Mouse (Mus musculus): ENCODE measurements at regions not wholly inside any gene's neighbourhood (a gene's known extent, or its start where the extent isn't known, plus 50 kb on each side); places are given as distances from the start of the nearest gene placed in this dataset.

- no peak for TF ChIP-seq CTCF (IDR thresholded peaks at IDR 0.05; ENCODE audit: extremely low read depth, insufficient read length, insufficient replicate concordance, low read depth, low read length)
- TF ChIP-seq POLR2A (IDR thresholded peaks at IDR 0.05; ENCODE audit: low read depth, low read length), result no peak
Measured at GRCm38 (mm10) chr10:93375771-93376170, 64.8 kb upstream of the Elk3 start.
